Mouse (Mus musculus): Measurements from ENCODE around the gene Rasa3. TPM values are rescaled to one million over a fixed set of nuclear protein-coding genes. Genes with fewer than 3 reads are reported as not detected.

Rasa3 gene
- polyA plus RNA-seq, 1 experiment from 2014 or later: 28.3 TPM

GRCm38 (mm10) chr8:13602621-13603020 lies 74.8 kb downstream of the Rasa3 start:
- Histone ChIP-seq H3K4me1 (replicated peaks) (peaks cover 6% of the 10 kb centered on the region; the same call in 1 of the 2 replicates), H3K27ac (replicated peaks) (no peak overlapping the region), H3K9ac (no peak overlapping the region), H3K9me3 (no peaks in the 10 kb centered on the region), H3K27me3 (no peaks in the 10 kb centered on the region), H3K4me2 (no peak overlapping the region), H3K4me3 (no peak overlapping the region), H3K36me3 (peaks cover 19% of the 10 kb centered on the region)
- WGBS: 57% methylated on average over 8 of the region's 8 CpGs
- no peak for ATAC-seq (ENCODE audit: low read depth)

- peaks cover 6% of the 10 kb centered on the region; the same call in 1 of the 2 replicates for H3K4me1 ChIP-seq (replicated peaks)
- no peak overlapping the region for H3K9ac ChIP-seq
These were observed 76.2 kb downstream of the Rasa3 start for GRCm38 (mm10) chr8:13601166-13601565.

GRCm38 (mm10) chr8:13600716-13601115 lies 76.7 kb downstream of the Rasa3 start:
- no peaks in the 10 kb centered on the region for H3K27me3 ChIP-seq
- no peak overlapping the region for H3K4me2 ChIP-seq
- peaks cover 35% of the 10 kb centered on the region for H3K36me3 ChIP-seq
- no peak overlapping the region for H3K9ac ChIP-seq
- ATAC-seq (ENCODE audit: low read depth): no peak
- no peak overlapping the region for H3K27ac ChIP-seq (replicated peaks)
- 87% methylated on average over 10 of the region's 10 CpGs for WGBS
- H3K4me3 ChIP-seq: no peak overlapping the region
- no peaks in the 10 kb centered on the region for H3K9me3 ChIP-seq
- H3K4me1 ChIP-seq (replicated peaks): peaks cover 6% of the 10 kb centered on the region; the same call in 1 of the 2 replicates

More at GRCm38 (mm10) chr8:13601166-13601565, 76.2 kb downstream of the Rasa3 start:
- 88% methylated on average over 11 of the region's 11 CpGs for WGBS
- Histone ChIP-seq H3K36me3 (peaks cover 33% of the 10 kb centered on the region), H3K27ac (replicated peaks) (no peak overlapping the region), H3K9me3 (no peaks in the 10 kb centered on the region), H3K4me2 (no peak overlapping the region), H3K27me3 (no peaks in the 10 kb centered on the region), H3K4me3 (no peak overlapping the region)
- no peak for ATAC-seq (ENCODE audit: low read depth)

GRCm38 (mm10) chr8:13600204-13600603 lies 77.2 kb downstream of the Rasa3 start:
- no peak overlapping the region for H3K4me2 ChIP-seq
- no peaks in the 10 kb centered on the region for H3K9me3 ChIP-seq
- no peaks in the 10 kb centered on the region for H3K27me3 ChIP-seq
- no peak overlapping the region for H3K27ac ChIP-seq (replicated peaks)
- peaks cover 6% of the 10 kb centered on the region; the same call in 1 of the 2 replicates for H3K4me1 ChIP-seq (replicated peaks)
- no peak overlapping the region for H3K9ac ChIP-seq
- H3K36me3 ChIP-seq: peaks cover 33% of the 10 kb centered on the region
- ATAC-seq (ENCODE audit: low read depth): no peak
- 88% methylated on average over 7 of the region's 7 CpGs for WGBS
- no peak overlapping the region for H3K4me3 ChIP-seq

- Histone ChIP-seq H3K27me3 (no peaks in the 10 kb centered on the region), H3K9ac (no peak overlapping the region), H3K4me3 (no peak overlapping the region), H3K27ac (replicated peaks) (no peak overlapping the region), H3K4me2 (no peak overlapping the region), H3K36me3 (peaks cover 31% of the 10 kb centered on the region), H3K9me3 (no peaks in the 10 kb centered on the region), H3K4me1 (replicated peaks) (no peaks in the 10 kb centered on the region)
- WGBS: 93% methylated on average over 6 of the region's 6 CpGs
- ATAC-seq (ENCODE audit: low read depth): no peak
These were observed 79.6 kb downstream of the Rasa3 start for GRCm38 (mm10) chr8:13597777-13598176.

- Histone ChIP-seq H3K4me2 (no peak overlapping the region), H3K9ac (no peak overlapping the region), H3K4me1 (replicated peaks) (0 out of 2 replicates have a peak, but pooled peaks cover 5% of the 10 kb centered on the region), H3K27me3 (no peaks in the 10 kb centered on the region), H3K27ac (replicated peaks) (no peak overlapping the region), H3K9me3 (no peaks in the 10 kb centered on the region), H3K4me3 (no peak overlapping the region), H3K36me3 (peaks cover 36% of the 10 kb centered on the region)
- 84% methylated on average over 6 of the region's 6 CpGs for WGBS
- no peak for ATAC-seq (ENCODE audit: low read depth)
These were observed 81.5 kb downstream of the Rasa3 start for GRCm38 (mm10) chr8:13595861-13596260.

- 68% methylated on average over 11 of the region's 11 CpGs for whole genome bisulfite sequencing
These were observed 82.5 kb downstream of the Rasa3 start for GRCm38 (mm10) chr8:13594884-13595323.

GRCm38 (mm10) chr8:13593340-13593739 lies 84.1 kb downstream of the Rasa3 start:
- H3K27ac ChIP-seq (replicated peaks): no peak overlapping the region
- ATAC-seq (ENCODE audit: low read depth): no peak
- H3K4me2 ChIP-seq: no peak overlapping the region
- H3K36me3 ChIP-seq: peaks cover 49% of the 10 kb centered on the region
- H3K27me3 ChIP-seq: no peaks in the 10 kb centered on the region
- WGBS: 91% methylated on average over 8 of the region's 8 CpGs
- no peak overlapping the region for H3K4me3 ChIP-seq
- H3K4me1 ChIP-seq (replicated peaks): 0 out of 2 replicates have a peak, but pooled peaks cover 7% of the 10 kb centered on the region
- H3K9ac ChIP-seq: no peak overlapping the region
- no peaks in the 10 kb centered on the region for H3K9me3 ChIP-seq

More at GRCm38 (mm10) chr8:13594884-13595323, 82.5 kb downstream of the Rasa3 start:
- Histone ChIP-seq H3K27ac (replicated peaks) (no peak overlapping the region), H3K4me1 (replicated peaks) (0 out of 2 replicates have a peak, but pooled peaks cover 7% of the 10 kb centered on the region), H3K9ac (no peak overlapping the region), H3K4me3 (no peak overlapping the region), H3K4me2 (no peak overlapping the region), H3K27me3 (no peaks in the 10 kb centered on the region), H3K36me3 (peaks cover 38% of the 10 kb centered on the region), H3K9me3 (no peaks in the 10 kb centered on the region)
- ATAC-seq (ENCODE audit: low read depth): no peak

- H3K4me2 ChIP-seq: no peak overlapping the region
- ATAC-seq (ENCODE audit: low read depth): peak; percentile 37; the same call in 1 of the 2 replicates
- no peaks in the 10 kb centered on the region for H3K27me3 ChIP-seq
- H3K36me3 ChIP-seq: peaks cover 35% of the 10 kb centered on the region
- WGBS: 70% methylated on average over 6 of the region's 6 CpGs
- H3K4me1 ChIP-seq (replicated peaks): 0 out of 2 replicates have a peak, but pooled peaks cover 7% of the 10 kb centered on the region
- H3K27ac ChIP-seq (replicated peaks): no peak overlapping the region
- H3K9me3 ChIP-seq: no peaks in the 10 kb centered on the region
- no peak overlapping the region for H3K9ac ChIP-seq
- H3K4me3 ChIP-seq: no peak overlapping the region
These were observed 86.2 kb downstream of the Rasa3 start for GRCm38 (mm10) chr8:13591246-13591645.

- Histone ChIP-seq H3K4me2 (no peak overlapping the region), H3K27ac (replicated peaks) (no peak overlapping the region), H3K36me3 (peaks cover 44% of the 10 kb centered on the region), H3K4me3 (no peak overlapping the region), H3K9ac (no peak overlapping the region), H3K27me3 (no peaks in the 10 kb centered on the region), H3K9me3 (no peaks in the 10 kb centered on the region), H3K4me1 (replicated peaks) (0 out of 2 replicates have a peak, but pooled peaks cover 7% of the 10 kb centered on the region)
- whole genome bisulfite sequencing: 82% methylated on average over 6 of the region's 6 CpGs
- ATAC-seq (ENCODE audit: low read depth): no peak
These were observed 88.3 kb downstream of the Rasa3 start for GRCm38 (mm10) chr8:13589071-13589470.

- peaks cover 80% of the 10 kb centered on the region for H3K36me3 ChIP-seq
- H3K4me1 ChIP-seq (replicated peaks): no peaks in the 10 kb centered on the region
- no peaks in the 10 kb centered on the region for H3K27me3 ChIP-seq
These were observed 92.8 kb downstream of the Rasa3 start for GRCm38 (mm10) chr8:13584652-13585051.

GRCm38 (mm10) chr8:13577869-13578268 lies 99.5 kb downstream of the Rasa3 start:
- Histone ChIP-seq H3K9ac (no peak overlapping the region), H3K36me3 (peaks cover 93% of the 10 kb centered on the region), H3K4me3 (no peak overlapping the region), H3K27me3 (no peaks in the 10 kb centered on the region), H3K4me1 (replicated peaks) (no peaks in the 10 kb centered on the region), H3K4me2 (no peak overlapping the region), H3K27ac (replicated peaks) (no peak overlapping the region), H3K9me3 (no peaks in the 10 kb centered on the region)
- no peak for ATAC-seq (ENCODE audit: low read depth)
- WGBS: 93% methylated on average over 6 of the region's 6 CpGs

More at GRCm38 (mm10) chr8:13584652-13585051, 92.8 kb downstream of the Rasa3 start:
- H3K9me3 ChIP-seq: no peaks in the 10 kb centered on the region
- H3K9ac ChIP-seq: no peak overlapping the region
- no peak overlapping the region for H3K4me3 ChIP-seq
- WGBS: 83% methylated on average over 8 of the region's 8 CpGs
- no peak overlapping the region for H3K4me2 ChIP-seq
- no peak for ATAC-seq (ENCODE audit: low read depth)
- no peak overlapping the region for H3K27ac ChIP-seq (replicated peaks)

- H3K9me3 ChIP-seq: no peaks in the 10 kb centered on the region
- peaks cover 73% of the 10 kb centered on the region for H3K36me3 ChIP-seq
- no peak for ATAC-seq (ENCODE audit: low read depth)
- H3K9ac ChIP-seq: no peak overlapping the region
- WGBS: 92% methylated on average over 11 of the region's 11 CpGs
- no peak overlapping the region for H3K4me3 ChIP-seq
- no peak overlapping the region for H3K4me2 ChIP-seq
- no peaks in the 10 kb centered on the region for H3K27me3 ChIP-seq
- H3K27ac ChIP-seq (replicated peaks): no peak overlapping the region
- no peaks in the 10 kb centered on the region for H3K4me1 ChIP-seq (replicated peaks)
These were observed 105.4 kb downstream of the Rasa3 start for GRCm38 (mm10) chr8:13571999-13572398.
